Mouse (Mus musculus): Measurements from ENCODE around the gene Gm28053.

- TF ChIP-seq CTCF (IDR thresholded peaks at IDR 0.05; ENCODE audit: borderline replicate concordance, insufficient read depth, low read length) (no peak), POLR2A (IDR thresholded peaks at IDR 0.05; ENCODE audit: low read depth, low read length) (no peak)
Observed at GRCm38 (mm10) chr6:48698888-48699287, 19.5 kb upstream of the Gm28053 start.

All from embryonic fibroblast, embryonic 13.5 days (primary cell).